Mouse (Mus musculus) ES-E14 (cell line): Measurements from ENCODE around the gene Itgb4. TPM values are rescaled to one million over a fixed set of nuclear protein-coding genes. Genes with fewer than 3 reads are reported as not detected.

ENCODE experiments used
- DNase-seq: peaks from one replicate; pipeline ENCODE4 v3.0.0-alpha.2; 2013; ENCODE audit warnings: low read depth, low spot score
- H3K27ac ChIP-seq: 2 replicates; pipeline ENCODE4 v1.5.1; 2012; ENCODE audit warnings: low read depth, mild to moderate bottlenecking, low read length, moderate library complexity, mixed read lengths; ENCODE audit not compliant: poor library complexity, insufficient read depth, severe bottlenecking
- H3K36me3 ChIP-seq: 2 replicates; pipeline ENCODE4 v1.6.1; 2012; ENCODE audit warnings: mild to moderate bottlenecking, low read length, moderate library complexity, mixed read lengths; ENCODE audit not compliant: control insufficient read depth, poor library complexity, insufficient read depth, severe bottlenecking
- H3K4me1 ChIP-seq, 2 experiments: fragments of 150-350 bp in 1 of 2; sonication (generic) in 1 of 2; 2 replicates each; pipeline ENCODE4 v1.6.1; 2012; ENCODE audit warnings: low read length in 2 of 2, mild to moderate bottlenecking in 1 of 2, mixed read lengths in 1 of 2; ENCODE audit not compliant: control insufficient read depth in 2 of 2, insufficient read depth in 2 of 2, poor library complexity in 1 of 2
- H3K4me3 ChIP-seq, 2 experiments: fragments of 150-350 bp in 1 of 2; sonication (generic) in 1 of 2; 2 replicates each; pipeline ENCODE4 v1.5.1; 2012; ENCODE audit warnings: low read length in 2 of 2, low read depth in 1 of 2, mild to moderate bottlenecking in 1 of 2, mixed read lengths in 1 of 2; ENCODE audit not compliant: insufficient read depth in 1 of 2, poor library complexity in 1 of 2, severe bottlenecking in 1 of 2
- H3K9ac ChIP-seq: 2 replicates; pipeline ENCODE4 v1.6.1; 2012; ENCODE audit warnings: low read depth, mild to moderate bottlenecking, low read length, mixed read lengths; ENCODE audit not compliant: poor library complexity, insufficient read depth, severe bottlenecking
- H3K9me3 ChIP-seq: fragments of 150-350 bp; sonication (generic); 2 replicates; pipeline ENCODE4 v1.6.1; 2012; ENCODE audit warnings: low read depth, mild to moderate bottlenecking, low read length; ENCODE audit not compliant: control insufficient read depth, insufficient read depth
- CHD2 ChIP-seq: IDR thresholded peaks from 2 replicates; pipeline ENCODE4 v1.6.1; 2014; ENCODE audit warnings: mild to moderate bottlenecking, low read depth, low read length, inconsistent platforms
- HCFC1 ChIP-seq: IDR thresholded peaks from 2 replicates; pipeline ENCODE4 v1.6.1; 2012; ENCODE audit warnings: low read length, inconsistent platforms, borderline replicate concordance; ENCODE audit not compliant: insufficient read depth
- MAFK ChIP-seq: IDR thresholded peaks from 2 replicates; pipeline ENCODE4 v1.6.1; 2014; ENCODE audit warnings: mild to moderate bottlenecking, low read depth, low read length, inconsistent platforms; ENCODE audit not compliant: insufficient read depth
- ZC3H11A ChIP-seq: IDR thresholded peaks from 2 replicates; pipeline ENCODE4 v1.6.1; 2012; ENCODE audit warnings: low read depth, mild to moderate bottlenecking, inconsistent platforms, low read length, borderline replicate concordance
- ZNF384 ChIP-seq: IDR thresholded peaks from 2 replicates; pipeline ENCODE4 v1.6.1; 2012; ENCODE audit warnings: low read depth, low read length, inconsistent platforms
- in situ Hi-C, 2 experiments: fragments of 600-800 bp; cut with MboI; formaldehyde crosslinking; loops; one replicate each; pipeline ENCODE4 v1.15.1; 2025; ENCODE audit warnings: low sequenced_read_pairs in 2 of 2, inconsistent platforms in 1 of 2; ENCODE audit not compliant: unreplicated experiment in 2 of 2
- total RNA-seq: library from RNA; depleted of rRNA; stranded (reverse); fragments of 300-350 nt; gene quantifications from 2 replicates; pipeline ENCODE4 v1.2.3, GENCODE M21; 2012

Itgb4 gene
- total RNA-seq, 1 experiment = 9.6 TPM

DNA sequence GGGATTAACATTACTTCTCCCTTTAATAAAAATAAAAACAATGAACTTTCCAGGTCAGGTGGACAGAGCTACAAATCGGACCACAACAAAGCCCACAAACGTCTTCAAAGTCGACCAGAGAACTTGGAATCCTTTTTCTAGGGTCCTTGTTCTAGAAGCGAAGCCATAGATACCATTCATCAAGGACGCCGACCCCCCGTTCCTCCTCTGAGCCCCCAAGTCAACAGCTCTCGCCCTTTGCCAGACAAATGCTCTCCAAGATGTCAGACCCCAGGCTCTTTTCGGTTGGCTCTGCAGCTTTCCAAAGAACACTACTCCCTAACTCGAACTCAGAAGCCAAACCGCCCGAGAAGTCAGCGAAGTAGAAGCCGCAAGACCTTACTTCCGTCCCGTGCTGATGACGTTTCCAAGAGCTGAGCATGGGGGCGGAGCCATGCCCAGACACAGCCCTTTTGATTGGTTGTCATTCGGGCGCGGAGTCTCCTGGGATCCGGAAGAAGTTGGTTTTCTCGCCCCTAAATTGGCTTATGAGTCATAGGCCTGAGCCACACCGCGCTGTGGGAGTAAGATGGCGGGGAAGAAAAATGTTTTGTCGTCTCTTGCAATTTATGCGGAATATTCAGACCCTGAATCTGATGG is 41.3 kb upstream of the Itgb4 start, which contains the start of the genes Sap30bp and Recql5:
Gene Sap30bp, plus strand, starts transcription at position 175 of the 639 bp plus-strand sequence.
Gene Recql5, minus strand, starts transcription at position 370 of the 639 bp plus-strand sequence.
- Histone ChIP-seq H3K9ac (peak within 1 kb of the TSS; percentile 89), H3K9me3 (no peaks in the 10 kb centered on the region), H3K27ac (no peak within 1 kb of the TSS), H3K36me3 (peaks cover 7% of the 10 kb centered on the region; the same call in 1 of the 2 replicates), H3K4me1 (0 out of 4 replicates have a peak, but pooled peaks cover 0 to 7% of the 10 kb centered on the region in 2 experiments), H3K4me3 (peak within 1 kb of the TSS; percentile 82 to 92)
- TF ChIP-seq CHD2 (no peak), HCFC1 (peak; percentile 79)
- in situ Hi-C loops = no loop called here
- peak; percentile 99 for DNase-seq

- in situ Hi-C loops = no loop called here
- peak overlapping the region; percentile 89 for H3K9ac ChIP-seq
- no peak overlapping the region for H3K27ac ChIP-seq
- TF ChIP-seq MAFK (no peak), ZNF384 (no peak), ZC3H11A (no peak), HCFC1 (no peak), CHD2 (no peak)
- peaks cover 5% of the 10 kb centered on the region for H3K36me3 ChIP-seq
- peak overlapping the region; percentile 82 to 92 for H3K4me3 ChIP-seq
- no peak for DNase-seq
- 0 out of 4 replicates have a peak, but pooled peaks cover 0 to 7% of the 10 kb centered on the region in 2 experiments for H3K4me1 ChIP-seq
- H3K9me3 ChIP-seq = no peaks in the 10 kb centered on the region
Measured at GRCm38 (mm10) chr11:115933747-115934110, 40.8 kb upstream of the Itgb4 start.

- Histone ChIP-seq H3K36me3 (peaks cover 21% of the 10 kb centered on the region), H3K4me3 (no peak overlapping the region), H3K27ac (no peak overlapping the region), H3K9me3 (no peaks in the 10 kb centered on the region), H3K9ac (no peak overlapping the region), H3K4me1 (peaks cover 2% of the 10 kb centered on the region in 2 experiments; a peak in 1 of 4 replicates)
- TF ChIP-seq ZNF384 = no peak
- no peak for TF ChIP-seq HCFC1
- TF ChIP-seq ZC3H11A = no peak
- no peak for TF ChIP-seq MAFK
- no peak for TF ChIP-seq CHD2
- in situ Hi-C loops = loop anchor here in 1 of 2 experiments (5.0 kb wide), 1 partner anchor 57 kb away; no protein-coding TSS in a partner anchor
- DNase-seq = no peak
Measured at GRCm38 (mm10) chr11:115939690-115940329, 34.7 kb upstream of the Itgb4 start.

GRCm38 (mm10) chr11:115941980-115942379 is 32.5 kb upstream of the Itgb4 start:
- Histone ChIP-seq H3K9me3 (no peaks in the 10 kb centered on the region), H3K9ac (no peak overlapping the region), H3K4me3 (no peak overlapping the region), H3K4me1 (peaks cover 2 to 7% of the 10 kb centered on the region in 2 experiments; a peak in 2 of 4 replicates), H3K36me3 (peaks cover 26% of the 10 kb centered on the region), H3K27ac (no peak overlapping the region)
- in situ Hi-C loops = loop anchor here in 1 of 2 experiments (5.0 kb wide), 1 partner anchor 55 kb away; no protein-coding TSS in a partner anchor
- DNase-seq = no peak
- TF ChIP-seq MAFK (no peak), ZC3H11A (no peak), HCFC1 (no peak), CHD2 (no peak)
